Mouse (Mus musculus) megakaryocyte, embryonic 14.5 days (primary cell): ENCODE measurements around the gene Tbkbp1.

Source experiments
- FLI1 ChIP-seq: IDR thresholded peaks from 2 replicates; pipeline ENCODE4 v1.6.1; 2012; ENCODE audit warnings: low read length, inconsistent platforms, mixed read lengths
- GATA1 ChIP-seq: IDR thresholded peaks from 3 replicates; pipeline ENCODE4 v1.6.1; 2012; ENCODE audit warnings: mixed read lengths, low read length, inconsistent platforms, borderline replicate concordance

GRCm38 (mm10) chr11:97199519-97199918, 48.2 kb upstream of the Tbkbp1 start:
- no peak for TF ChIP-seq GATA1
- no peak for TF ChIP-seq FLI1
